In the genomic region with DNA sequence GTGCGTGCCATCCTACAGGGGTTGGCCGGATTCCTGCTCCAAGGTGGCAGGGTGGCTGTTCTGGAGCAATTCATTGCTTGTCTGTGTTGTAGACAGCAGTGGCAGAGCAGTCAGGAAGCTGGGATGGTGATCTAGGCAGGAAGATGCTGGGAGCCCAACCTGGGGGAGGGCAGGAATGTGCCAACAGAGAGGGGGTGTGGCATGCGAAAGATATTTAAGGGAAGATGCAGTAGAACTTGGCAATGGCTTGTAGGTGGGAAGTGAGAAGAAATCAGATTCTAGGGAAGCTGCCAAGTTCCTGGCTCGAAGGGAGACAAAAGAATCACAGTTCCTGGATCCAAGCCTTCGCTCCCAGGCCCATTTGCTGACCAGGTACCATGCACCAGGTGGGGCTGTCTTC, we compare ENCODE assay signal across 15 mouse cellular contexts.
A peak's percentile ranks its signal among the peaks of the same experiment; 100 is the strongest.
DNase-seq lines count a peak whose midpoint lies in the region; ATAC-seq and TF ChIP-seq lines count a peak whose summit lies in the region.
"Had no signal": no experiment of that assay in that cellular context is flagged by ENCODE, and none has a peak within 500 bp of the region (broad histone marks: within the 10 kb centered on the region; RNA-seq: fewer than 3 reads in every experiment).

No protein-coding gene starts in this region.

- H3K27me3 ChIP-seq in hindbrain, postnatal 0 days (ENCODE audit: insufficient read depth, low read length) = no peaks in the 10 kb centered on the region
- H3K27me3 ChIP-seq in hindbrain, embryonic 16.5 days (replicated peaks; ENCODE audit: control insufficient read depth, insufficient read depth, low read length) = no peaks in the 10 kb centered on the region
- no peaks in the 10 kb centered on the region for H3K27me3 ChIP-seq in thymus, adult 2 months (ENCODE audit: control insufficient read depth, insufficient read depth, low read length)
- no peaks in the 10 kb centered on the region for H3K27me3 ChIP-seq in liver, postnatal 0 days (ENCODE audit: insufficient read depth, low read length)
- H3K27me3 ChIP-seq: intestine, embryonic 15.5 days; midbrain, embryonic 15.5 days; neural tube, embryonic 12.5 days had no signal

- peak; percentile 22 for DNase-seq in hindbrain, postnatal 0 days (ENCODE audit: low spot score)
- peak; percentile 75 to 77 for DNase-seq in cerebellum, postnatal 10 days
- peak; percentile 77 for DNase-seq in left cerebral cortex, adult 11 months (ENCODE audit: low spot score)
- peak; percentile 56 for DNase-seq in right cerebral cortex, postnatal 14 days
- no peak for DNase-seq in thymus, adult 2 months
- no peak for DNase-seq in lung, adult 18-20 months
- no peak for DNase-seq in liver, postnatal 0 days
- DNase-seq: heart, postnatal 14 days had no signal

- no peaks in the 10 kb centered on the region for H3K36me3 ChIP-seq in hindbrain, postnatal 0 days (ENCODE audit: insufficient read depth, low read length)
- no peaks in the 10 kb centered on the region for H3K36me3 ChIP-seq in hindbrain, embryonic 16.5 days (ENCODE audit: control insufficient read depth, insufficient read depth, low read length)
- no peaks in the 10 kb centered on the region for H3K36me3 ChIP-seq in thymus, adult 2 months (ENCODE audit: control insufficient read depth, insufficient read depth, low read length)
- no peaks in the 10 kb centered on the region for H3K36me3 ChIP-seq in liver, postnatal 0 days (replicated peaks; ENCODE audit: insufficient read depth, low read length)
- H3K36me3 ChIP-seq: embryonic facial prominence, embryonic 10.5 days; intestine, embryonic 15.5 days; midbrain, embryonic 15.5 days; neural tube, embryonic 12.5 days had no signal

- H3K4me3 ChIP-seq in hindbrain, postnatal 0 days (ENCODE audit: low read length) = no peak overlapping the region
- no peak overlapping the region for H3K4me3 ChIP-seq in hindbrain, embryonic 16.5 days (ENCODE audit: low read length)
- H3K4me3 ChIP-seq in thymus, adult 2 months (ENCODE audit: control insufficient read depth, insufficient read depth, low read length) = no peak overlapping the region
- H3K4me3 ChIP-seq in liver, postnatal 0 days (ENCODE audit: low read depth, low read length) = no peak overlapping the region
- H3K4me3 ChIP-seq: embryonic facial prominence, embryonic 10.5 days; intestine, embryonic 15.5 days; midbrain, embryonic 15.5 days; neural tube, embryonic 12.5 days had no signal

- H3K9ac ChIP-seq in hindbrain, postnatal 0 days (replicated peaks; ENCODE audit: low read length) = no peak overlapping the region
- H3K9ac ChIP-seq in hindbrain, embryonic 16.5 days (ENCODE audit: low read depth, low read length) = no peak overlapping the region
- H3K9ac ChIP-seq in liver, postnatal 0 days (replicated peaks) = no peak overlapping the region
- H3K9ac ChIP-seq: intestine, embryonic 15.5 days; liver, embryonic 14.5 days; midbrain, embryonic 15.5 days; neural tube, embryonic 12.5 days had no signal

- H3K4me1 ChIP-seq in hindbrain, postnatal 0 days (ENCODE audit: insufficient read depth, low read length) = peaks cover 22% of the 10 kb centered on the region; the same call in 1 of the 2 replicates
- H3K4me1 ChIP-seq in hindbrain, embryonic 16.5 days (ENCODE audit: control insufficient read depth, insufficient read depth, low read depth, low read length) = peaks cover 32% of the 10 kb centered on the region
- no peaks in the 10 kb centered on the region for H3K4me1 ChIP-seq in thymus, adult 2 months (replicated peaks; ENCODE audit: control insufficient read depth, insufficient read depth, low read length)
- no peaks in the 10 kb centered on the region for H3K4me1 ChIP-seq in liver, postnatal 0 days (ENCODE audit: insufficient read depth)

- no peak overlapping the region for H3K27ac ChIP-seq in hindbrain, postnatal 0 days
- H3K27ac ChIP-seq in hindbrain, embryonic 16.5 days (ENCODE audit: low read depth, low read length) = no peak overlapping the region
- H3K27ac ChIP-seq in thymus, adult 2 months (ENCODE audit: control insufficient read depth, insufficient read depth, low read length) = no peak overlapping the region
- no peak overlapping the region for H3K27ac ChIP-seq in liver, postnatal 0 days (ENCODE audit: low read depth)
- H3K27ac ChIP-seq: embryonic facial prominence, embryonic 10.5 days; intestine, embryonic 15.5 days; liver, embryonic 14.5 days; macrophage; midbrain, embryonic 15.5 days; neural tube, embryonic 12.5 days had no signal

- ATAC-seq in hindbrain, postnatal 0 days = no peak
- no peak for ATAC-seq in hindbrain, embryonic 16.5 days
- ATAC-seq in liver, postnatal 0 days = no peak
- ATAC-seq: intestine, embryonic 15.5 days; midbrain, embryonic 15.5 days had no signal

- WGBS in hindbrain, postnatal 0 days = 67% methylated on average over 5 of the region's 5 CpGs
- 88% methylated on average over 5 of the region's 5 CpGs for WGBS in hindbrain, embryonic 16.5 days
- WGBS in thymus, adult 2 months = 82% methylated on average over 5 of the region's 5 CpGs
- 71% methylated on average over 5 of the region's 5 CpGs for WGBS in liver, postnatal 0 days (ENCODE audit: insufficient replicate concordance)

- H3K4me2 ChIP-seq in hindbrain, postnatal 0 days (ENCODE audit: low read depth, low read length) = no peak overlapping the region
- no peak overlapping the region for H3K4me2 ChIP-seq in hindbrain, embryonic 16.5 days (ENCODE audit: low read length)
- H3K4me2 ChIP-seq in liver, postnatal 0 days (ENCODE audit: low read depth, low read length) = no peak overlapping the region
- H3K4me2 ChIP-seq: intestine, embryonic 15.5 days; midbrain, embryonic 15.5 days; neural tube, embryonic 12.5 days had no signal

- no peak for TF ChIP-seq EP300 in liver, postnatal 0 days (IDR thresholded peaks at IDR 0.05; ENCODE audit: low read depth)

- TF ChIP-seq POLR2A in thymus, adult 2 months (IDR thresholded peaks at IDR 0.05; ENCODE audit: control insufficient read depth, extremely low read depth, insufficient read depth, low read length, poor library complexity) = no peak

- H3K9me3 ChIP-seq in hindbrain, postnatal 0 days (ENCODE audit: low read length) = no peaks in the 10 kb centered on the region
- H3K9me3 ChIP-seq in hindbrain, embryonic 16.5 days (ENCODE audit: control insufficient read depth, low read length) = no peaks in the 10 kb centered on the region
- no peaks in the 10 kb centered on the region for H3K9me3 ChIP-seq in liver, postnatal 0 days (ENCODE audit: low read length)
- H3K9me3 ChIP-seq: embryonic facial prominence, embryonic 10.5 days; intestine, embryonic 15.5 days; midbrain, embryonic 15.5 days; neural tube, embryonic 12.5 days had no signal

- no peak for TF ChIP-seq CTCF in hindbrain, postnatal 0 days (IDR thresholded peaks at IDR 0.05; ENCODE audit: low read depth)
- TF ChIP-seq CTCF in thymus, adult 2 months (IDR thresholded peaks at IDR 0.05; ENCODE audit: borderline replicate concordance, control insufficient read depth, extremely low read depth, insufficient read depth, low read length, poor library complexity) = no peak
- no peak for TF ChIP-seq CTCF in liver, postnatal 0 days (IDR thresholded peaks at IDR 0.05; ENCODE audit: low read depth)

Comparison
In these comparisons a context has a peak if more than half of its experiments do, and no peak if none do; other contexts are left out.
1. DNase-seq: peak in hindbrain, postnatal 0 days (single experiment), cerebellum, postnatal 10 days (2 of 2), left cerebral cortex, adult 11 months (single experiment) and right cerebral cortex, postnatal 14 days (single experiment); none in thymus, adult 2 months (single experiment), lung, adult 18-20 months (0 of 2) and liver, postnatal 0 days (single experiment).